21 mouse cellular contexts compared by ENCODE assay signal in the genomic region with DNA sequence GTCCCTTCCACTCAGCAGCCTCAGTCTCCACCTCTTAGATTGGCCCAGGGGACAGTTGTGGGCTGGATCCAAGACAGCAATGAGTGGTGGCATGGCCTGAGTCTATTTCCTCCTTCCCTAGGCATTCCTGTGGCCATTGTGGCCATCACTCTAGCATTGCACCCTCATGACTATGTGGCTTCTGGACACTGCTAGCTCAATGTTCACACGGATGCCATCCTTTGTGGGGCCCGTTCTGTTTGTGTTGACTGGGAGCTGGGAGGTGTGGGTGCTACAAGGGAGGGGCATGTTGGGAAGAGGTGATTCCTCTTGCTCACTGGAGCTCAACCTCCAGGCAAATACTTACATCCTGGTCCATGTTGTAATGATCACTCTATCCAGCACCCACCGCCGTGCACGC. TPM values are rescaled to one million over a fixed set of nuclear protein-coding genes. Genes with fewer than 3 reads are reported as not detected.
"Had no signal": no experiment of that assay in that cellular context is flagged by ENCODE, and none has a peak within 500 bp of the region (broad histone marks: within the 10 kb centered on the region; RNA-seq: fewer than 3 reads in every experiment).

No protein-coding gene starts in this region.

- H3K36me3 ChIP-seq: lung, embryonic 15.5 days; midbrain, embryonic 13.5 days; neural tube, embryonic 13.5 days; neural tube, embryonic 15.5 days had no signal

- H3K4me2 ChIP-seq: lung, embryonic 15.5 days; midbrain, embryonic 11.5 days; midbrain, embryonic 13.5 days; neural tube, embryonic 13.5 days; neural tube, embryonic 15.5 days had no signal

- H3K27me3 ChIP-seq: lung, embryonic 15.5 days; neural tube, embryonic 13.5 days; neural tube, embryonic 15.5 days had no signal

- ATAC-seq: liver, postnatal 0 days; lung, postnatal 0 days; midbrain, embryonic 13.5 days had no signal

- H3K4me1 ChIP-seq: lung, embryonic 15.5 days; neural tube, embryonic 13.5 days; neural tube, embryonic 15.5 days had no signal

- H3K4me3 ChIP-seq: lung, embryonic 15.5 days; midbrain, embryonic 13.5 days; neural tube, embryonic 13.5 days; neural tube, embryonic 15.5 days had no signal

- H3K9ac ChIP-seq: liver, postnatal 0 days; lung, embryonic 15.5 days; midbrain, embryonic 13.5 days; neural tube, embryonic 13.5 days; neural tube, embryonic 15.5 days had no signal

- DNase-seq: liver, postnatal 0 days; lung, adult 2 months; lung, postnatal 14 days; lung, postnatal 36 days; retina, postnatal 1 day; right cerebral cortex, adult 18-20 months; right cerebral cortex, postnatal 25 days; right cerebral cortex, postnatal 4 days; spleen, adult 18-20 months; thymus, adult 2 months; thymus, postnatal 25 days; thymus, postnatal 4 days had no signal

- H3K27ac ChIP-seq: lung, embryonic 15.5 days; macrophage; midbrain, embryonic 13.5 days; neural tube, embryonic 13.5 days; neural tube, embryonic 15.5 days had no signal

- H3K9me3 ChIP-seq: lung, embryonic 15.5 days; megakaryocyte, embryonic 14.5 days; midbrain, embryonic 13.5 days; neural tube, embryonic 13.5 days; neural tube, embryonic 15.5 days had no signal

RNA-seq across cellular contexts. Expression of a gene that starts 32.1 kb away (rescaled TPM):
- polyA plus RNA-seq: liver, postnatal 0 days; macrophage; urinary bladder, adult 2 months had no signal
